Mouse (Mus musculus) central nervous system, embryonic 11.5 days (tissue): Measurements from ENCODE around the gene Nucb1. TPM values are rescaled to one million over a fixed set of nuclear protein-coding genes. Genes with fewer than 3 reads are reported as not detected.

Experiments used
- polyA plus RNA-seq: library from polyadenylated mRNA; depleted of rRNA; stranded (reverse); fragments of >200 nt; gene quantifications from 2 replicates; pipeline ENCODE4 v1.2.3, GENCODE M21; 2012; rRNA removed

The Nucb1 gene
- 101 and 117 TPM in 2 replicates for polyA plus RNA-seq

DNA sequence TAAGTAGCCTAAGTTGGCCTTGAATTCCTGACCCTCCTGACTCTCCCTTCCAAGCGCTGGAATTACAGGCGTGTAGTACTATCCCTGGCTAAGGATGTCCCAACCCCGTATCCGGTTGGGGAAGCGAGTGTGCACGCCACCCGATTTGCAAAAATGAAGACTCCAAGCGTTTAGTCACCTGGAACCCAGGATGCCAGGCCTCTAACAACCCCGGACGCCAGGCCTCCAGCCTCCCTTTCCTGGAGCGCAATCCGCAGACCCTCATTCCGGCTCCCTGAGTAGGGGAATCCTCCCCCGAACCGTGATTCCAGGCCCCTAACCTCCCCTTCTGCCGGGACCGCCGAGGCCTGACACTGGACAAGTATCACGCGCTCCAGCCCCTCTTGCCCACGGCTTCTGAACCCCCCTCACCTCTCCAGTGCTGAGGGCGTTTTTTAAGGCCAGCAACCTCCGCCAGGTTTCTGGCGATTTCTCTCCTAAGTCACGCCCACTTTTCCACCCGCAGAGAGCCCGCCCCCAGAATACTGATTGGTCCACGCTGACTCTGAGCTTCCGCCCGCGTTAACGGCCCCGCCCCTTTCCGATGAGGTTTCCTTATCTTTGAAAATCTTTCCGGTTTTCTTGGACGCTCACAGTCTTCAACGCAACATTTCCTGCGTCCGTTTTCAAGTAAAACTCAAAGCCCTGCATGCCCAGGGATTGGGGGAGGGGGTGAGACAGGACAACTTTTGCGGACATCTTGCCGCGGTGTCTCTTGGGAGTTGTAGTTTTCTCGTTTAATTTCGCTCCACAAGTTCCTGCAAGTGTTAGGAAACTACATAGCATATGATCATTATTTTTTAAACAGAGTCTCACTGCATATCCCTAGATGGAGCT is at the start of gene Nucb1:
TSS of gene Nucb1 (minus strand) at position 495 of the 876 bp plus-strand sequence.

DNA sequence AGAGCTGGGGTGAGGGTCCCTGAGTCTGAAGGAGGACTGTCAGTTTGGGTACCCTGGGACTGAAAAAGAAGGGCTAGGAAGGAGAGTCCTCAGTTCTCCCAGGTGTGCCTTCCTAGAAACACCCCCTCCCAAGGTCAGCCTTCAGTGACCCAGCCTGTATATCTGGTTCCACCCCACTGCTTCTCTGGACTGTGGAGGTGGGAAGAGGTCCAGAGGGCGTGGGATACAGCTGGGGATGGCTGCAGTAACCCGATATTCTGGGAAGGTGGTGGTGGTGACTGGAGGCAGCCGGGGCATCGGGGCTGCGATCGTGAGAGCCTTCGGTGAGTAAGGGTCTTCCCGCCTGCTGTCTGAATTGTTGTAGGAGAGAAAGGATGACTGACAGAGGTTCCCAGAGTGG is 44.5 kb upstream of the Nucb1 start, which contains the start of gene Hsd17b14:
TSS of gene Hsd17b14 (plus strand) at position 150 of the 400 bp plus-strand sequence.

DNA sequence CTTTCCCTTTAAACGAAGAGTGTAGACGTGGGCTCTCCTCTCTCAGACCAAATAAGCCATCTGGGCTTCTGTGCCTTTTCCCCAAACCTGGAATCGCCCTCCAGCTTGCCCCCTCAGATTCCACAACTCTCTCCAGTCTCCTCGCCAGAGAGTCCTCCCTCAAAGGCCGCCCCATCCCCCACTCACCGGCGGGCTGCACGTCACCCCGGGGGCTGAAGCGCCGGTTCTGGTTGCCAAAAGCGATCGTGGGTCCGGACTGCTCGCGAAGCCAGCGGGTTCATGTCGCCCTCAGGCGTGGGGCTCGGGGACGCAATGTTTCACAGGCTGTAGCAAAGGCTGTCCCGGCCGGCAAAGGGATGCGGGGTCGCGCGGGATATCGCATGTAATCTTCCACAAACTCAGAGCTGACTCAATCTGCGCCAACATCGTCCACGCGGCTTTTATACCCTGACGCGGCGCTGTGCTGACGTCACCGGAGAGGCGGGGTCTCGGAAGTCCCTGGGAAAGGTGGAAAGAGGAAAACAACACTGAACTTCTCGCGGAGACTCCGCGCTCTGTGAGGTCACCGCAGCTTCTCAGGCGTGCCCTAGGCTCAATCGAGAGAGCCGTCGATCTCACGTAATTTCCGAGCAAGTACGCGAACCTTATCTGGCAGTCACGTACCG is 15.7 kb upstream of the Nucb1 start, which contains the start of the genes Ppp1r15a and Plekha4:
TSS of gene Ppp1r15a (minus strand) at position 460 of the 665 bp plus-strand sequence.
TSS of gene Plekha4 (plus strand) at position 522 of the 665 bp plus-strand sequence.

DNA sequence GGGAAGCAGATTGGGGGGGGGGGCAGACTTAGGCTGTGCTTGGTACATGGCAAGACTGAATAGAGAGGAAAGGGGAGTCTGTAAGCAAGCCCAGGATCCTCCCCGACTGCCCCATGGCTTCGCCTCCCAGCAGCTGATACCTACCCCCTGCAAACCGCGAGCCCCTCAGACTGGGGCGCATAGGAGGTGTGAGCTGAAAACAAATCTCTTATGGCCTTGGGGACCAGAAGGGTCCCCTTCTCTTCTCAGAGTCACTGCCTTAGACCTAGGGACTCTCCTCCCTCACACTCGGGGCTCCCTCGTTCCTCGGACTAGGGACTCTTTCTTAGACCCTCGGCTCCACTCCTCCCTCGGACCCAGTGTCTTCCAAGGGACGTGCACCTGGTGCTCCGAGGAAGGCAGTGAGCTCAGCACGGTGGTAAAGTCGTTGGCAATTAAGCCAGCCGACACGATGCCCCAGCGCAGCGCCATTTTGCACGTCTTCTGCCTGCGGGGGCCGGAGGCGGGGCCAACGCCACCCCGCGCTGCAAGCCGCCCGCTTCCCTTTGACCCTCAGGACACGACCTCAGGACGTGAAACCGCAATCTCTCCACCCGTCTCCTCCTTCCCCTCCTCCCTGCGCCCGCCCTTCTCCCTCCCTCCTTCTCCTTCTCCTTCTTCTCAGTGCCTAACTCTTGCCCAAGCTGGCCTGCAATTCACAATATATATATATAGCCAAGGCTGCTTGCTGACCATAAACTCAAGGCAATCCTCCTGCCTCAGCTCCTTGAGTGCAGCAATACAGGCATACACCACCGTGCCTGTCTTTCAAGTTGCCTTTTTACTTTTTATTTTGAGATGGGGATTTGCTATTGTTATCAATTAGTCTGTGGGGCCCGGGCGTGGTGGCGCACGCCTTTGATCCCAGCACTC is 21.7 kb downstream of the Nucb1 start, which contains the start of gene Dhdh:
TSS of gene Dhdh (minus strand) at position 513 of the 912 bp plus-strand sequence.

DNA sequence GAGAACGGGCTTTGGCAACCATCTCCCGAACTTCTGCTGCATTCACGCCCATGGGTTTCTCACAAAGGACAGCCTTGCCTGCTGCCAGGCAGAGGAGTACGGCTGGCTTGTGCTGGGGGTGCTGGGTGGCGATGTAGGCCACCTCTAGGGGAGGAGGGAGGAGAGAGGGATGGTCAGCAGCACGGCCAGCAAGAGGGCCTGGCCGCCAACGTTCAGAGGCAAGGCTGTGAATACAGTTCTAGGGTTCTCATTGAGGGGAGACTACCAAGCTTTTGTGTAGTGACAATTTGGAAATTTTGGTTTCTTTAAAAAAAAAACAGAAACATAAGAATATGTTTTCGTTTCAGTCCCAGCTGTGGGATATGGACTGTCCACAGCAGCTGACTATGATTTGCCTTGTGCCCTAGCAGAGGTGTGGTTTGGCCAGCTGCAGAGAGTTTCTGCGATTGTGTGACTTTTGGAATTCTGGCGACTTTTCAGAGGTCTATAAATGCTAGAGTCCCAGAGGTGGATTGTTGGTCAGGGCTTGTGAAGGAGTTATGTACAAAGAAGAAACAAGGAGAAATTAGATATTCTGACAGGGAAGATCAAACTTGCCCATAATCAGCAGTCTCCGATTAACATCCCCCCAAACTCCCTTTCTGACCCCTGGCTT is 23.3 kb downstream of the Nucb1 start, which contains the start of gene Gm45808:
TSS of gene Gm45808 (minus strand) at position 51 of the 655 bp plus-strand sequence.

DNA sequence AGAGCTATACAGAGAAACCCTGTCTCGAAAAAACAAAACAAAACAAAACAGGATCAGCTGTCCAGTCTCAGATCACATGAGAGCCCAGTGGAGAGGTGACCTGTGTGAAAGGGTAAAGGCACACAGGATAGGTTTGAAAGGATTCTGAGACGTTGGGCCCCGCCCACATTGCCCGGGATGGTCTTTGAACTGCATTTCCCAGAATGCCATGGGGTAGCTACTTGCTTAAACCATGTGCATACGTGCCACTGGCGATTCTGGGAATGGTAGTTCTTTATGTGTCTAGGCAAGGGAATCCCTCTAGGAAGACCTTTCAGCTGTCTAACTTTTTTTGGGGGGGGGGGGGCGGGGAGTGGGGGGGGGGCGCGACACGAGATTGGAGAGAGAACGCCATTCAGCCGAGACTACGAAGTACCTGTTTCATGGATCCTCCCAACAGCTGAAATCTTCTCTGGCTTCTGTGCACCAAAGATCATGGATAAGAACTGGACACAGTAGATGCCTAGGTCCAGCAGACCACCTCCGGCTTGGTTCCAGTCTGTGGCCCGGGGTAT is 28.8 kb downstream of the Nucb1 start, which contains the start of gene Tulp2:
TSS of gene Tulp2 (plus strand) at position 504 of the 554 bp plus-strand sequence.

DNA sequence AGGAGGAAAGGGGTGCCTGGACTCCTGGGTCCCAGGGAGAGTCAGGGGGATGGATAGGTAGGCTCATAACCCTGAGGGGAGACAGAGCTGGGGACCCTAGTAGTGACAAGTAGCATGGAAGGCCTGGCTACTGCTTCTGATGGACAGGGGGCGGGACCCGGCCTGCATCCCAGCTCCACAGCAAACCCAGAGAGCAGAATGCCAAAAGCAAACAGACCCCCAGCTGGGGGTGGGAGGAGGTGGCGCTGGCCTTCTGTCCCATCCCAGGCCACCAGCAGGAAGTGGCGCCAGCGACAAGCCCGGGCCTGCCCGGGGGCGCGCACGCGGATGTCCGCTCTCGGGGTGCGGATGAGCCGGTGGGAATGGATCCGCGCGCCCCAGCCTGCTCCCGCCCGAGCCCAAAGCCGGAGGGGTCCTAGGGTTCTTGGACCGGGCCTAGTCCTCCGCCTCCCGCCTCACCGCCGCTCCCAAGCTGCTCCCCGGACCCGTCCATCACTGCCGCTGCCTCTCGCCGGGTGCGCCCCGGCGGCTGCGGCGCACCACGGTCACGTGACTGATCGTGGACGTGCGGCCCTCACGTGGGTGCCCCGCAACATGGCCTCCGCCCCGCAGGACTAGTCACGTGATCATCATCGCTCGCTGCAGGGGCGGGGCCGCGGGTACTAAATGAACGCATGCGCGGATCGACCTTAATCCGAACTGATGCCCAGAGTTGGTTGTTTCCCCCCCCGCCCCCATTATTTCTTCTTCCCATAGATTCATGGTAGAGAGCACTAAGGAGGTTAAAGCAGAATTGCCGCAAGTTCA is 43.7 kb downstream of the Nucb1 start, which contains the start of gene Bax:
TSS of gene Bax (minus strand) at position 616 of the 807 bp plus-strand sequence.

DNA sequence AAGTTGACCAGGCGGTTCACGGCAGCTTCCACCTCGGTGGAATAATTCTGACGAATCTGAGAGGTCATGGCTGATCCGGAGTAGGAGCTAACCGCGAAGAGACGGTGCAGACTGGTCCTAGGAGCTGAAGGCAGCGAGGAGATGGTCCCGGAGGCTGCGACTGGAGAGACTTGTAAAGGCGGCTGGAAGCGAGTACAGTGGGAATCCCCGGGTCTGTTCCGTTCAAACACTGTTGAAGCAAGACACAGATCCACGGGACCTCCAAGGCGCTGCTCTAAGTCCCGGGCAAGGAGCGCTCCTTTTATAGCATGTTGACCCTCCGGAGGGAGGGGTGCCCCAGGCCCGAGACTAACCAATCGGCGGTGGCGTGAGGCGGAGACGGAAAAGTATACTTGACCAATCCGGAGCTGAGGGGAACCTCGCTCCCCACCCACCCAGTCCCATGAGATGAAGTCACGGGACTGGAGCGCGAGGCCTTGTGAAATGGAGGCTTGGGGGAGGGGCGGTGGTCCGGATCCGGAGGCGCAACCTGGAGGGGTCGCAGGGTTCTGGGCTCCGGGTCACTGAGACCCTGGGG is 50.6 kb downstream of the Nucb1 start, which contains the start of gene Ftl1:
TSS of gene Ftl1 (minus strand) at position 321 of the 577 bp plus-strand sequence.

Other genes starting within 250 kb of the Nucb1 start
- not detected in 2 replicates for gene Slc6a21, start 232.9 kb downstream of the Nucb1 start, polyA plus RNA-seq
- gene Trpm4, start 176.6 kb downstream of the Nucb1 start, polyA plus RNA-seq: 18.1 and 19.9 TPM in 2 replicates
- 1.7 and 4.2 TPM in 2 replicates for gene Hrc, start 175.1 kb downstream of the Nucb1 start, polyA plus RNA-seq
- gene Ppfia3, start 143.4 kb downstream of the Nucb1 start, polyA plus RNA-seq: 13.7 and 16.5 TPM in 2 replicates
- gene Lin7b, start 139.8 kb downstream of the Nucb1 start, polyA plus RNA-seq: 3.5 and 3.6 TPM in 2 replicates
- 695 and 1,491 TPM in 2 replicates for gene Snrnp70, start 114.7 kb downstream of the Nucb1 start, polyA plus RNA-seq
- 0.04 TPM in 1 of 2 replicates, not detected in the other for gene Kcna7, start 104.8 kb downstream of the Nucb1 start, polyA plus RNA-seq
- 1.3 and 2.1 TPM in 2 replicates for gene Ntf5, start 96.7 kb downstream of the Nucb1 start, polyA plus RNA-seq
- 0.16 TPM in 1 of 2 replicates, not detected in the other for gene Lhb, start 89.6 kb downstream of the Nucb1 start, polyA plus RNA-seq
- 19.0 and 32.3 TPM in 2 replicates for gene Gys1, start 75.6 kb downstream of the Nucb1 start, polyA plus RNA-seq
- 154 and 206 TPM in 2 replicates for gene Ruvbl2, start 72.3 kb downstream of the Nucb1 start, polyA plus RNA-seq
- 1,702 and 1,837 TPM in 2 replicates for gene Ftl1, start 50.5 kb downstream of the Nucb1 start, polyA plus RNA-seq
- 146 and 199 TPM in 2 replicates for gene Bax, start 43.5 kb downstream of the Nucb1 start, polyA plus RNA-seq
- 0.24 and 0.80 TPM in 2 replicates for gene Tulp2, start 28.5 kb downstream of the Nucb1 start, polyA plus RNA-seq
- gene Gm45808, start 23.6 kb downstream of the Nucb1 start, polyA plus RNA-seq: not detected in 2 replicates
- gene Dhdh, start 21.6 kb downstream of the Nucb1 start, polyA plus RNA-seq: 3.5 and 3.9 TPM in 2 replicates
- gene Ppp1r15a, start 15.9 kb upstream of the Nucb1 start, polyA plus RNA-seq: 14.8 and 20.2 TPM in 2 replicates
- gene Plekha4, start 15.9 kb upstream of the Nucb1 start, polyA plus RNA-seq: 1.8 and 4.0 TPM in 2 replicates
- 0.37 and 0.56 TPM in 2 replicates for gene Hsd17b14, start 44.5 kb upstream of the Nucb1 start, polyA plus RNA-seq
- 29.4 and 42.2 TPM in 2 replicates for gene Bcat2, start 59.7 kb upstream of the Nucb1 start, polyA plus RNA-seq
- 0.07 TPM in 1 of 2 replicates, not detected in the other for gene Fgf21, start 105.1 kb upstream of the Nucb1 start, polyA plus RNA-seq
- 0.01 and 0.04 TPM in 2 replicates for gene Fut1, start 106.9 kb upstream of the Nucb1 start, polyA plus RNA-seq
- 0.20 and 0.22 TPM in 2 replicates for gene Izumo1, start 111.4 kb upstream of the Nucb1 start, polyA plus RNA-seq
- 7.7 and 8.8 TPM in 2 replicates for gene Rasip1, start 117.1 kb upstream of the Nucb1 start, polyA plus RNA-seq
- 2.8 and 5.1 TPM in 2 replicates for gene Mamstr, start 129.6 kb upstream of the Nucb1 start, polyA plus RNA-seq
- gene Fut2, start 156.0 kb upstream of the Nucb1 start, polyA plus RNA-seq: 0.02 and 0.15 TPM in 2 replicates
- 0.64 and 0.94 TPM in 2 replicates for gene Ntn5, start 173.6 kb upstream of the Nucb1 start, polyA plus RNA-seq
- gene Sec1, start 184.0 kb upstream of the Nucb1 start, polyA plus RNA-seq: 1.3 and 2.3 TPM in 2 replicates
- 22.0 and 26.1 TPM in 2 replicates for gene Car11, start 189.4 kb upstream of the Nucb1 start, polyA plus RNA-seq
- gene Dbp, start 194.7 kb upstream of the Nucb1 start, polyA plus RNA-seq: 7.3 and 9.1 TPM in 2 replicates
- 1,250 and 1,262 TPM in 2 replicates for gene Rpl18, start 205.1 kb upstream of the Nucb1 start, polyA plus RNA-seq
- gene Sphk2, start 207.6 kb upstream of the Nucb1 start, polyA plus RNA-seq: 25.3 and 27.1 TPM in 2 replicates
- 1.3 and 1.6 TPM in 2 replicates for gene Fam83e, start 210.8 kb upstream of the Nucb1 start, polyA plus RNA-seq
- not detected in 2 replicates for gene Spaca4, start 215.4 kb upstream of the Nucb1 start, polyA plus RNA-seq